Mouse (Mus musculus): Measurements from ENCODE around the gene Xylt1. TPM values are rescaled to one million over a fixed set of nuclear protein-coding genes. Genes with fewer than 3 reads are reported as not detected.
A peak's percentile ranks its signal among the peaks of the same experiment; 100 is the strongest.

Gene Xylt1
- 0.66 and 0.94 TPM in 2 replicates for polyA plus RNA-seq (2015; fragmentation: Nextera tagmentation; extraction: Ambion mirVana)

GRCm38 (mm10) chr7:117380418-117381187, at the start of gene Xylt1:
Gene Xylt1, plus strand, starts transcription at chr7:117380979.
- Histone ChIP-seq H3K27ac (replicated peaks) (peak within 1 kb of the TSS; percentile 80), H3K4me3 (peak within 1 kb of the TSS; percentile 89), H3K9me3 (no peaks in the 10 kb centered on the region), H3K27me3 (replicated peaks) (no peaks in the 10 kb centered on the region; the same call in 1 of the 2 replicates), H3K4me2 (peak within 1 kb of the TSS; percentile 90), H3K4me1 (peaks cover 44% of the 10 kb centered on the region), H3K36me3 (no peaks in the 10 kb centered on the region), H3K9ac (peak within 1 kb of the TSS; percentile 90)
- ATAC-seq (ENCODE audit: extremely low read depth, insufficient number of reproducible peaks, low FRiP score, low TSS enrichment) = peak; percentile 64; the same call in 1 of the 2 replicates
- under 1% methylated on average over 59 of the region's 69 CpGs for WGBS

- 73% methylated on average over 5 of the region's 5 CpGs for WGBS
- no peak for ATAC-seq (ENCODE audit: extremely low read depth, insufficient number of reproducible peaks, low FRiP score, low TSS enrichment)
Measured at GRCm38 (mm10) chr7:117333936-117334335, 46.8 kb upstream of the Xylt1 start.

GRCm38 (mm10) chr7:117356316-117356715, 24.5 kb upstream of the Xylt1 start:
- no peak overlapping the region for H3K4me2 ChIP-seq
- no peak overlapping the region for H3K4me3 ChIP-seq
- no peaks in the 10 kb centered on the region for H3K9me3 ChIP-seq
- WGBS = 70% methylated on average over 2 of the region's 2 CpGs
- H3K4me1 ChIP-seq = peaks cover 21% of the 10 kb centered on the region
- no peak overlapping the region for H3K27ac ChIP-seq (replicated peaks)
- no peaks in the 10 kb centered on the region for H3K27me3 ChIP-seq (replicated peaks)
- H3K36me3 ChIP-seq = no peaks in the 10 kb centered on the region
- no peak overlapping the region for H3K9ac ChIP-seq
- no peak for ATAC-seq (ENCODE audit: extremely low read depth, insufficient number of reproducible peaks, low FRiP score, low TSS enrichment)

More at GRCm38 (mm10) chr7:117333936-117334335, 46.8 kb upstream of the Xylt1 start:
- Histone ChIP-seq H3K27ac (replicated peaks) (no peak overlapping the region), H3K9ac (no peak overlapping the region), H3K4me2 (no peak overlapping the region), H3K36me3 (no peaks in the 10 kb centered on the region), H3K4me3 (no peak overlapping the region), H3K27me3 (replicated peaks) (no peaks in the 10 kb centered on the region), H3K9me3 (no peaks in the 10 kb centered on the region), H3K4me1 (no peaks in the 10 kb centered on the region)

GRCm38 (mm10) chr7:117357425-117358194, 23.2 kb upstream of the Xylt1 start:
- Histone ChIP-seq H3K9ac (no peak overlapping the region), H3K4me1 (peaks cover 21% of the 10 kb centered on the region), H3K36me3 (no peaks in the 10 kb centered on the region), H3K4me3 (no peak overlapping the region), H3K27ac (replicated peaks) (peak overlapping the region; percentile 64), H3K9me3 (no peaks in the 10 kb centered on the region), H3K27me3 (replicated peaks) (no peaks in the 10 kb centered on the region), H3K4me2 (no peak overlapping the region)
- 38% methylated on average over 6 of the region's 6 CpGs for WGBS
- ATAC-seq (ENCODE audit: extremely low read depth, insufficient number of reproducible peaks, low FRiP score, low TSS enrichment) = no peak

- Histone ChIP-seq H3K4me3 (no peak overlapping the region), H3K27ac (replicated peaks) (no peak overlapping the region), H3K36me3 (no peaks in the 10 kb centered on the region), H3K4me2 (no peak overlapping the region), H3K9me3 (no peaks in the 10 kb centered on the region), H3K4me1 (peaks cover 17% of the 10 kb centered on the region), H3K27me3 (replicated peaks) (no peaks in the 10 kb centered on the region), H3K9ac (no peak overlapping the region)
- ATAC-seq (ENCODE audit: extremely low read depth, insufficient number of reproducible peaks, low FRiP score, low TSS enrichment) = no peak
- 74% methylated on average over 2 of the region's 2 CpGs for WGBS
Measured at GRCm38 (mm10) chr7:117361281-117361680, 19.5 kb upstream of the Xylt1 start.

GRCm38 (mm10) chr7:117362493-117362892, 18.3 kb upstream of the Xylt1 start:
- Histone ChIP-seq H3K4me3 (no peak overlapping the region), H3K4me1 (peaks cover 9% of the 10 kb centered on the region), H3K9ac (no peak overlapping the region), H3K27me3 (replicated peaks) (no peaks in the 10 kb centered on the region), H3K36me3 (no peaks in the 10 kb centered on the region), H3K27ac (replicated peaks) (no peak overlapping the region), H3K4me2 (no peak overlapping the region), H3K9me3 (no peaks in the 10 kb centered on the region)
- 76% methylated on average over 4 of the region's 4 CpGs for WGBS
- no peak for ATAC-seq (ENCODE audit: extremely low read depth, insufficient number of reproducible peaks, low FRiP score, low TSS enrichment)

- no peak overlapping the region for H3K4me2 ChIP-seq
- no peak for ATAC-seq (ENCODE audit: extremely low read depth, insufficient number of reproducible peaks, low FRiP score, low TSS enrichment)
- peak overlapping the region; percentile 36; the same call in 1 of the 2 replicates for H3K27ac ChIP-seq (replicated peaks)
- no peaks in the 10 kb centered on the region; the same call in 1 of the 2 replicates for H3K27me3 ChIP-seq (replicated peaks)
- no peak overlapping the region for H3K4me3 ChIP-seq
- H3K9ac ChIP-seq = no peak overlapping the region
- no peaks in the 10 kb centered on the region for H3K9me3 ChIP-seq
- no peaks in the 10 kb centered on the region for H3K36me3 ChIP-seq
- WGBS = 52% methylated on average over 6 of the region's 6 CpGs
- H3K4me1 ChIP-seq = peaks cover 15% of the 10 kb centered on the region
Measured at GRCm38 (mm10) chr7:117368647-117369289, 12.0 kb upstream of the Xylt1 start.

- 64% methylated on average over 5 of the region's 5 CpGs for WGBS
- no peaks in the 10 kb centered on the region for H3K36me3 ChIP-seq
- no peak overlapping the region for H3K9ac ChIP-seq
- no peak for ATAC-seq (ENCODE audit: extremely low read depth, insufficient number of reproducible peaks, low FRiP score, low TSS enrichment)
- H3K4me3 ChIP-seq = no peak overlapping the region
- no peak overlapping the region for H3K4me2 ChIP-seq
- H3K9me3 ChIP-seq = no peaks in the 10 kb centered on the region
- H3K27me3 ChIP-seq (replicated peaks) = no peaks in the 10 kb centered on the region; the same call in 1 of the 2 replicates
- H3K4me1 ChIP-seq = peaks cover 15% of the 10 kb centered on the region
- H3K27ac ChIP-seq (replicated peaks) = peak overlapping the region; percentile 36; the same call in 1 of the 2 replicates
Measured at GRCm38 (mm10) chr7:117369290-117369941, 11.4 kb upstream of the Xylt1 start.

GRCm38 (mm10) chr7:117375886-117376309, 4.9 kb upstream of the Xylt1 start:
- 33% methylated on average over 9 of the region's 9 CpGs for WGBS
- ATAC-seq (ENCODE audit: extremely low read depth, insufficient number of reproducible peaks, low FRiP score, low TSS enrichment) = no peak

GRCm38 (mm10) chr7:117377138-117377537, 3.6 kb upstream of the Xylt1 start:
- no peaks in the 10 kb centered on the region for H3K36me3 ChIP-seq
- 65% methylated on average over 3 of the region's 3 CpGs for WGBS
- no peaks in the 10 kb centered on the region for H3K9me3 ChIP-seq
- H3K4me3 ChIP-seq = no peak overlapping the region
- H3K4me2 ChIP-seq = no peak overlapping the region
- no peak for ATAC-seq (ENCODE audit: extremely low read depth, insufficient number of reproducible peaks, low FRiP score, low TSS enrichment)
- no peaks in the 10 kb centered on the region; the same call in 1 of the 2 replicates for H3K27me3 ChIP-seq (replicated peaks)
- H3K4me1 ChIP-seq = peaks cover 19% of the 10 kb centered on the region
- H3K27ac ChIP-seq (replicated peaks) = no peak overlapping the region
- no peak overlapping the region for H3K9ac ChIP-seq

More at GRCm38 (mm10) chr7:117375886-117376309, 4.9 kb upstream of the Xylt1 start:
- Histone ChIP-seq H3K27ac (replicated peaks) (no peak overlapping the region), H3K4me3 (no peak overlapping the region), H3K9ac (no peak overlapping the region), H3K4me1 (peaks cover 13% of the 10 kb centered on the region), H3K9me3 (no peaks in the 10 kb centered on the region), H3K4me2 (no peak overlapping the region), H3K27me3 (replicated peaks) (no peaks in the 10 kb centered on the region; the same call in 1 of the 2 replicates), H3K36me3 (no peaks in the 10 kb centered on the region)

All from heart, embryonic 13.5 days (tissue).